Mouse (Mus musculus) cerebellum, adult 2 months (tissue): ENCODE data around the gene Ehd3. TPM values are rescaled to one million over a fixed set of nuclear protein-coding genes. Genes with fewer than 3 reads are reported as not detected.
A peak's percentile ranks its signal among the peaks of the same experiment; 100 is the strongest.
"Not testable (repeated sequence)": the region's sequence is repeated elsewhere in the genome, so short reads cannot be mapped to it uniquely, and the experiment has no call there.

Experiments used
- DNase-seq, 2 experiments: peaks; one replicate each; pipeline ENCODE4 v3.0.0; 2021
- H3K27ac ChIP-seq: fragments of 200-500 bp; 2 replicates; pipeline ENCODE4 v1.5.1; 2012; ENCODE audit warnings: low read length, control low read depth, inconsistent platforms; ENCODE audit not compliant: insufficient read depth
- H3K27me3 ChIP-seq: fragments of 200-500 bp; 2 replicates; pipeline ENCODE4 v1.6.1; 2012; ENCODE audit warnings: inconsistent platforms, mild to moderate bottlenecking, low read length, moderate library complexity; ENCODE audit not compliant: control insufficient read depth, insufficient read depth
- H3K4me1 ChIP-seq: fragments of 200-500 bp; 2 replicates; pipeline ENCODE4 v1.6.1; 2011; ENCODE audit warnings: low read length; ENCODE audit not compliant: control insufficient read depth, insufficient read depth
- H3K4me3 ChIP-seq: fragments of 200-500 bp; replicated peaks from 2 replicates; pipeline ENCODE3; 2011; ENCODE audit warnings: mild to moderate bottlenecking, low read depth, low read length, control low read depth; ENCODE audit not compliant: insufficient read depth
- CTCF ChIP-seq: fragments of 200-500 bp; IDR thresholded peaks from 2 replicates; pipeline ENCODE4 v1.5.1; 2011; ENCODE audit warnings: low read depth, mild to moderate bottlenecking, control low read depth, low read length, moderate library complexity, borderline replicate concordance; ENCODE audit not compliant: insufficient read depth
- POLR2A ChIP-seq: fragments of 200-500 bp; IDR thresholded peaks from 2 replicates; pipeline ENCODE4 v1.6.1; 2011; ENCODE audit warnings: low read length, control low read depth, borderline replicate concordance; ENCODE audit not compliant: insufficient read depth
- WGBS: fragments of 180-500 bp; shearing (Covaris S2); methylation state at CpG from one replicate; pipeline ENCODE4 v1.1.7; 2018; 5-methylcytosine and 5-hydroxymethylcytosine counted together
- polyA plus RNA-seq: library from polyadenylated mRNA; depleted of rRNA; stranded (reverse); fragments of >200 nt; gene quantifications from 2 replicates; pipeline ENCODE4 v1.2.3, GENCODE M21; 2012

Ehd3 gene
- polyA plus RNA-seq, 1 experiment: 61.9 TPM

GRCm38 (mm10) chr17:73827446-73827845 is 23.5 kb downstream of the Ehd3 start:
- H3K27ac ChIP-seq: no peak overlapping the region
- TF ChIP-seq CTCF: no peak
- TF ChIP-seq POLR2A: no peak
- peak in 1 of 2 experiments; percentile 52 for DNase-seq
- peaks cover 50% of the 10 kb centered on the region for H3K4me1 ChIP-seq
- H3K4me3 ChIP-seq: no peak overlapping the region
- H3K27me3 ChIP-seq: no peaks in the 10 kb centered on the region
- 37% methylated on average over 11 of the region's 11 CpGs for WGBS

GRCm38 (mm10) chr17:73830511-73830910 is 26.6 kb downstream of the Ehd3 start:
- H3K4me3 ChIP-seq: no peak overlapping the region
- peaks cover 54% of the 10 kb centered on the region for H3K4me1 ChIP-seq
- TF ChIP-seq POLR2A (no peak), CTCF (no peak)
- H3K27me3 ChIP-seq: no peaks in the 10 kb centered on the region
- 84% methylated on average over 1 of the region's 1 CpGs for WGBS
- no peak for DNase-seq
- 0 out of 2 replicates have a peak overlapping the region, but pooled peaks have one; percentile 30 for H3K27ac ChIP-seq

- peak; percentile 83 to 94 for DNase-seq
Observed at GRCm38 (mm10) chr17:73831427-73831826, 27.5 kb downstream of the Ehd3 start.

GRCm38 (mm10) chr17:73832901-73833300 is 29.0 kb downstream of the Ehd3 start:
- peak; percentile 76 to 85 for DNase-seq
- no peak overlapping the region for H3K4me3 ChIP-seq
- H3K27me3 ChIP-seq: no peaks in the 10 kb centered on the region
- peaks cover 56% of the 10 kb centered on the region for H3K4me1 ChIP-seq
- 0 out of 2 replicates have a peak overlapping the region, but pooled peaks have one; percentile 10 for H3K27ac ChIP-seq
- WGBS: 60% methylated on average over 1 of the region's 1 CpGs
- TF ChIP-seq CTCF (no peak), POLR2A (no peak)

More at GRCm38 (mm10) chr17:73831427-73831826, 27.5 kb downstream of the Ehd3 start:
- Histone ChIP-seq H3K27ac (peak overlapping the region; percentile 86), H3K4me1 (peaks cover 62% of the 10 kb centered on the region), H3K27me3 (no peaks in the 10 kb centered on the region), H3K4me3 (no peak overlapping the region)
- 10% methylated on average over 4 of the region's 4 CpGs for WGBS
- TF ChIP-seq POLR2A (peak; percentile 25; the same call in 1 of the 2 replicates), CTCF (peak; percentile 22; the same call in 1 of the 2 replicates)

- 88% methylated on average over 3 of the region's 3 CpGs for WGBS
- H3K27me3 ChIP-seq: no peaks in the 10 kb centered on the region
- H3K4me3 ChIP-seq: no peak overlapping the region
- TF ChIP-seq POLR2A (no peak), CTCF (no peak)
- peaks cover 51% of the 10 kb centered on the region for H3K4me1 ChIP-seq
- no peak overlapping the region; the same call in 1 of the 2 replicates for H3K27ac ChIP-seq
- DNase-seq: no peak
Observed at GRCm38 (mm10) chr17:73833474-73833873, 29.5 kb downstream of the Ehd3 start.

- H3K27me3 ChIP-seq: no peaks in the 10 kb centered on the region
- DNase-seq: no peak
- peaks cover 37% of the 10 kb centered on the region for H3K4me1 ChIP-seq
- no peak overlapping the region for H3K4me3 ChIP-seq
- TF ChIP-seq POLR2A (no peak), CTCF (no peak)
- no peak overlapping the region for H3K27ac ChIP-seq
- 74% methylated on average over 3 of the region's 3 CpGs for WGBS
Observed at GRCm38 (mm10) chr17:73836601-73837000, 32.7 kb downstream of the Ehd3 start.

GRCm38 (mm10) chr17:73837244-73837643 is 33.3 kb downstream of the Ehd3 start:
- 13% methylated on average over 4 of the region's 4 CpGs for WGBS
- TF ChIP-seq CTCF (no peak), POLR2A (no peak)
- peak in 1 of 2 experiments; percentile 52 for DNase-seq
- Histone ChIP-seq H3K27me3 (no peaks in the 10 kb centered on the region), H3K4me1 (peaks cover 31% of the 10 kb centered on the region), H3K4me3 (no peak overlapping the region), H3K27ac (no peak overlapping the region)

GRCm38 (mm10) chr17:73839086-73839835 is 35.3 kb downstream of the Ehd3 start:
- DNase-seq: no peak
- TF ChIP-seq POLR2A: no peak
- no peak for TF ChIP-seq CTCF
- 80% methylated on average over 3 of the region's 3 CpGs for WGBS
- Histone ChIP-seq H3K27me3 (no peaks in the 10 kb centered on the region), H3K4me3 (no peak overlapping the region), H3K4me1 (peaks cover 14% of the 10 kb centered on the region), H3K27ac (no peak overlapping the region)

GRCm38 (mm10) chr17:73839876-73840275 is 35.9 kb downstream of the Ehd3 start:
- not testable (repeated sequence) for H3K27me3 ChIP-seq, H3K27ac ChIP-seq, DNase-seq, H3K4me3 ChIP-seq
- peaks cover 14% of the 10 kb centered on the region for H3K4me1 ChIP-seq
- 61% methylated on average over 1 of the region's 1 CpGs for WGBS
